Mouse (Mus musculus) cerebellum, adult 2 months (tissue): ENCODE measurements around the gene Crisp2.

Source experiments
- CTCF ChIP-seq: fragments of 200-500 bp; IDR thresholded peaks from 2 replicates; pipeline ENCODE4 v1.5.1; 2011; ENCODE audit warnings: low read depth, mild to moderate bottlenecking, control low read depth, low read length, moderate library complexity, borderline replicate concordance; ENCODE audit not compliant: insufficient read depth
- POLR2A ChIP-seq: fragments of 200-500 bp; IDR thresholded peaks from 2 replicates; pipeline ENCODE4 v1.6.1; 2011; ENCODE audit warnings: low read length, control low read depth, borderline replicate concordance; ENCODE audit not compliant: insufficient read depth

DNA sequence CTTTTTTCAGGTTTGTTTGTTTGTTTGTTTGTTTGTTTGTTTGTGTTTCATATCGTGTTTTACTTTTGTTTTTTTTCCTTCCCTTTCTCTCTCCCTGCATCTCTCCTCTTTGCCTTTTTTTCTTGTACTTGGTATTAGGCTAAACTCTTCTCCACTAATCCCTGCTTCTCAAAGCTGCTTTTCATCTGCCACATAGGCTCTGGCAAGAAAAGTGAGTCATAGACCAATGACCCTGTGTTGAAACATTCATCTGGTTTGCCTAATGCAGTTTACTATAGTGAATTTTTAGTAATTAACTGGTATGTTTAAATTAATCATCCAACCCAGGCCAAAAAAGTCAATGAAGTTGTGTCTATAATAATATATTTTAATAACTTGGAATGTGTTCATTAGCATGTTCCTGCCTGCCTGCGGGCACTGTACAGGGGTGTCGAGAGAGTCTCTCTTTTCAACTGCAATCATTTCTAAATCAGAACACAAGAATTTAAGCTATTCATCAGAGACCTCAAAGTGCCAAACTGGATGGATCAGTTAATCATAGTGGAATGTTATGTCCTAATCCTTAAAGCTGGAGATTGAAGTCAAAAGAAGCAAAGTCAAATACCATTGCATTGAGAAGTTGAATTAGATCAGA lies 4.0 kb downstream of the Crisp2 start:
- TF ChIP-seq POLR2A (no peak), CTCF (no peak)
